Comparison of ENCODE assay signal across 9 mouse cellular contexts in genomic region chrX:166328904-166329451, GRCm38 (mm10).
DNase-seq lines count a peak whose midpoint lies in the region; ATAC-seq and TF ChIP-seq lines count a peak whose summit lies in the region.
"Had no signal": no experiment of that assay in that cellular context is flagged by ENCODE, and none has a peak within 500 bp of the region (broad histone marks: within the 10 kb centered on the region; RNA-seq: fewer than 3 reads in every experiment).

No protein-coding gene starts in this region.

- H3K9me3 ChIP-seq in kidney, embryonic 16.5 days (ENCODE audit: low read length) = no peaks in the 10 kb centered on the region
- no peaks in the 10 kb centered on the region for H3K9me3 ChIP-seq in forebrain, embryonic 14.5 days (replicated peaks; ENCODE audit: control insufficient read depth, low read length)
- no peaks in the 10 kb centered on the region for H3K9me3 ChIP-seq in lung, postnatal 0 days (ENCODE audit: low read length)

- H3K4me3 ChIP-seq in kidney, embryonic 16.5 days (ENCODE audit: low read length) = no peak overlapping the region
- no peak overlapping the region for H3K4me3 ChIP-seq in forebrain, embryonic 14.5 days (ENCODE audit: low read depth, low read length)
- H3K4me3 ChIP-seq in lung, postnatal 0 days (ENCODE audit: low read depth, low read length) = no peak overlapping the region

- DNase-seq in kidney, postnatal 25 days = no peak
- DNase-seq in MN1 (ENCODE audit: low spot score) = peak; percentile 74
- peak; percentile 78 for DNase-seq in forebrain, embryonic 14.5 days (ENCODE audit: low spot score)
- DNase-seq in lung, postnatal 0 days (ENCODE audit: low spot score) = no peak
- peak; percentile 89 for DNase-seq in retina, postnatal 1 day
- DNase-seq in adrenal gland, adult 2 months = no peak

- no peak for TF ChIP-seq EP300 in lung, postnatal 0 days (IDR thresholded peaks at IDR 0.05)

- H3K27ac ChIP-seq in kidney, embryonic 16.5 days (ENCODE audit: low read length) = no peak overlapping the region
- peak overlapping the region; percentile 89 for H3K27ac ChIP-seq in forebrain, embryonic 14.5 days (ENCODE audit: low read depth, low read length)
- no peak overlapping the region for H3K27ac ChIP-seq in lung, postnatal 0 days (ENCODE audit: low read length)
- H3K27ac ChIP-seq: kidney, postnatal 0 days had no signal

- peak; percentile 69; the same call in 1 of the 2 replicates for ATAC-seq in kidney, embryonic 16.5 days (ENCODE audit: low FRiP score, low TSS enrichment)
- ATAC-seq in forebrain, embryonic 14.5 days = peak; percentile 92
- ATAC-seq in lung, postnatal 0 days = 0 out of 2 replicates have a peak, but pooled peaks have one; percentile 30
- no peak for ATAC-seq in frontal cortex, adult (ENCODE audit: low TSS enrichment)

- no peak overlapping the region for H3K9ac ChIP-seq in kidney, embryonic 16.5 days (replicated peaks; ENCODE audit: low read length)
- H3K9ac ChIP-seq in forebrain, embryonic 14.5 days (ENCODE audit: low read length) = no peak overlapping the region; the same call in 1 of the 2 replicates
- H3K9ac ChIP-seq in lung, postnatal 0 days (replicated peaks; ENCODE audit: low read depth) = no peak overlapping the region

- H3K4me1 ChIP-seq in kidney, embryonic 16.5 days (ENCODE audit: insufficient read depth, low read length) = peaks cover 8% of the 10 kb centered on the region
- peaks cover 4% of the 10 kb centered on the region; the same call in 1 of the 2 replicates for H3K4me1 ChIP-seq in forebrain, embryonic 14.5 days (ENCODE audit: control insufficient read depth, insufficient read depth, low read length)
- no peaks in the 10 kb centered on the region for H3K4me1 ChIP-seq in lung, postnatal 0 days (ENCODE audit: insufficient read depth, low read depth, low read length)

- TF ChIP-seq CTCF in lung, postnatal 0 days (IDR thresholded peaks at IDR 0.05) = no peak

- 27% methylated on average over 9 of the region's 9 CpGs for WGBS in kidney, embryonic 16.5 days
- WGBS in forebrain, embryonic 14.5 days = 34% methylated on average over 9 of the region's 9 CpGs
- 31% methylated on average over 9 of the region's 9 CpGs for WGBS in lung, postnatal 0 days

- H3K27me3 ChIP-seq in kidney, embryonic 16.5 days (ENCODE audit: insufficient read depth, low read length) = peaks cover 10% of the 10 kb centered on the region; the same call in 1 of the 2 replicates
- no peaks in the 10 kb centered on the region; the same call in 1 of the 2 replicates for H3K27me3 ChIP-seq in forebrain, embryonic 14.5 days (replicated peaks; ENCODE audit: control insufficient read depth, insufficient read depth, low read length)
- H3K27me3 ChIP-seq in lung, postnatal 0 days (replicated peaks; ENCODE audit: insufficient read depth, low read length) = no peaks in the 10 kb centered on the region

- no peaks in the 10 kb centered on the region for H3K36me3 ChIP-seq in kidney, embryonic 16.5 days (ENCODE audit: insufficient read depth, low read length)
- no peaks in the 10 kb centered on the region for H3K36me3 ChIP-seq in forebrain, embryonic 14.5 days (ENCODE audit: control insufficient read depth, insufficient read depth, low read length)
- no peaks in the 10 kb centered on the region for H3K36me3 ChIP-seq in lung, postnatal 0 days (ENCODE audit: insufficient read depth, low read length)

- no peak overlapping the region for H3K4me2 ChIP-seq in kidney, embryonic 16.5 days (replicated peaks; ENCODE audit: low read depth, low read length)
- H3K4me2 ChIP-seq in forebrain, embryonic 14.5 days (ENCODE audit: low read length) = peak overlapping the region; percentile 28
- H3K4me2 ChIP-seq in lung, postnatal 0 days (replicated peaks; ENCODE audit: low read depth, low read length) = no peak overlapping the region

Comparison
In these comparisons a context has a peak if more than half of its experiments do, and no peak if none do; other contexts are left out.
1. DNase-seq: peak in MN1 (single experiment), forebrain, embryonic 14.5 days (single experiment) and retina, postnatal 1 day (single experiment); none in kidney, postnatal 25 days (0 of 2), lung, postnatal 0 days (single experiment) and adrenal gland, adult 2 months (single experiment).